Mouse (Mus musculus) midbrain, embryonic 16.5 days (tissue): ENCODE measurements around the gene Il1r1. TPM values are rescaled to one million over a fixed set of nuclear protein-coding genes. Genes with fewer than 3 reads are reported as not detected.
A peak's percentile ranks its signal among the peaks of the same experiment; 100 is the strongest.

ENCODE experiments used
- ATAC-seq: fragments of 200-750 bp; cut with Nextera tagmentation; 2 replicates; pipeline ENCODE4 v1.8.0; 2017; ENCODE audit warnings: moderate TSS enrichment
- H3K27ac ChIP-seq: fragments of 300-500 bp; sonication (generic); 2 replicates; pipeline ENCODE4 v1.5.1; 2014; ENCODE audit warnings: mild to moderate bottlenecking, low read length, mixed read lengths
- H3K27me3 ChIP-seq: fragments of 300-500 bp; sonication (generic); 2 replicates; pipeline ENCODE4 v1.6.1; 2014; ENCODE audit warnings: low read depth, low read length, mixed read lengths; ENCODE audit not compliant: control insufficient read depth, insufficient read depth
- H3K36me3 ChIP-seq: fragments of 300-500 bp; sonication (generic); 2 replicates; pipeline ENCODE4 v1.6.1; 2014; ENCODE audit warnings: mild to moderate bottlenecking, low read length, moderate library complexity, mixed read lengths; ENCODE audit not compliant: control insufficient read depth, insufficient read depth
- H3K4me1 ChIP-seq: fragments of 300-500 bp; sonication (generic); 2 replicates; pipeline ENCODE4 v1.6.1; 2014; ENCODE audit warnings: mild to moderate bottlenecking, low read length, mixed read lengths; ENCODE audit not compliant: control insufficient read depth, insufficient read depth
- H3K4me2 ChIP-seq: fragments of 300-500 bp; sonication (generic); 2 replicates; pipeline ENCODE4 v1.6.1; 2014; ENCODE audit warnings: mild to moderate bottlenecking, low read length, mixed read lengths
- H3K4me3 ChIP-seq: fragments of 300-500 bp; sonication (generic); 2 replicates; pipeline ENCODE4 v1.5.1; 2014; ENCODE audit warnings: low read depth, mild to moderate bottlenecking, low read length, moderate library complexity, mixed read lengths
- H3K9ac ChIP-seq: fragments of 300-500 bp; sonication (generic); 2 replicates; pipeline ENCODE4 v1.6.1; 2014; ENCODE audit warnings: low read depth, low read length, mixed read lengths
- H3K9me3 ChIP-seq: fragments of 300-500 bp; sonication (generic); replicated peaks from 2 replicates; pipeline ENCODE4 v1.6.1; 2014; ENCODE audit warnings: mild to moderate bottlenecking, low read length, mixed read lengths; ENCODE audit not compliant: control insufficient read depth, poor library complexity, severe bottlenecking
- WGBS: fragments of 180-500 bp; shearing (Covaris S2); extraction: QIAGEN DNeasy Blood & Tissue Kit; methylation state at CpG from one replicate; pipeline ENCODE4 v1.1.7; 2014; 5-methylcytosine and 5-hydroxymethylcytosine counted together
- polyA plus RNA-seq: library from polyadenylated mRNA; unstranded; fragments of >200 nt; fragmentation: Nextera tagmentation; extraction: Ambion mirVana; gene quantifications from 2 replicates; pipeline ENCODE4 v1.2.1, GENCODE M21; 2015

Il1r1 gene
- polyA plus RNA-seq, 1 experiment from 2014 or later, result 0.72 TPM

DNA sequence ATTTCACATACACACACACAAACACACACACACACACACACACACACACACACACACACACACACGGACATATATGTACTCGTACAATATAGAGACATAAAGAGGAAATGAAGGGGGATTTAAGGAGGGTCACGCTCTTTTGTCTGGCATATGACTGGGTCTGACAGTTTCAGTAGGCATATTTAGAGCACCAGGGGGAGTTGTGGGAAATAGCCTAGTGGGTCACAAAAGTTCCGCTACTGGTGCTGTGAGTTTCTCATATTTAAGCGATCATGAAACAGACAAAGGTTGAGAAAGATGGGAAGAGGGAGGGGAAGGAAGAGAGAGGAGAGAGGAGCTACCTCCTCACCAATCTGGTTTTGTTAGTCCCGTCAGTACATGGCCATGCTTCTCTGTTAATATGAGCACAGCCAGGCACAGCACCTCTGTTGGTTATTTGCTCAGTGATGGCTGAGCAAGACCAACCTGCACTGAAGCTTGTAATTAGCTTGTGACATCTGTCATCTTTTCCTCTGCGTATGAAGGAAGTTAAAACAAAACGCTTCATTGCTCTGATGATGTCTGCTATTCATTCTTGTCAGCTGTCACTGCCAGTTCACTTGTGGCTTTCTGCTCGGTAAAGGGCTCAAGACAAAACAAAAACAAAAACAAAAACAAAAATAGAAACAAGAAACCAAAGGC, 37.7 kb downstream of the Il1r1 start:
- no peak for ATAC-seq
- no peaks in the 10 kb centered on the region for H3K36me3 ChIP-seq
- peaks cover 7% of the 10 kb centered on the region for H3K4me1 ChIP-seq
- H3K27ac ChIP-seq, result no peak overlapping the region
- no peak overlapping the region for H3K9ac ChIP-seq
- no peak overlapping the region for H3K4me3 ChIP-seq
- no peaks in the 10 kb centered on the region for H3K9me3 ChIP-seq
- WGBS, result 77% methylated on average over 9 of the region's 9 CpGs
- no peak overlapping the region for H3K4me2 ChIP-seq
- H3K27me3 ChIP-seq, result no peaks in the 10 kb centered on the region

- Histone ChIP-seq H3K9ac (no peak overlapping the region), H3K4me1 (peaks cover 7% of the 10 kb centered on the region), H3K4me2 (no peak overlapping the region), H3K36me3 (no peaks in the 10 kb centered on the region), H3K4me3 (no peak overlapping the region), H3K27ac (no peak overlapping the region), H3K9me3 (no peaks in the 10 kb centered on the region), H3K27me3 (no peaks in the 10 kb centered on the region)
- ATAC-seq, result no peak
- 85% methylated on average over 7 of the region's 7 CpGs for WGBS
These were observed 38.2 kb downstream of the Il1r1 start for GRCm38 (mm10) chr1:40263122-40263498.

GRCm38 (mm10) chr1:40263679-40264078, 38.8 kb downstream of the Il1r1 start:
- Histone ChIP-seq H3K27me3 (no peaks in the 10 kb centered on the region; the same call in 1 of the 2 replicates), H3K27ac (no peak overlapping the region), H3K9me3 (no peaks in the 10 kb centered on the region), H3K9ac (no peak overlapping the region), H3K36me3 (no peaks in the 10 kb centered on the region), H3K4me1 (peaks cover 7% of the 10 kb centered on the region), H3K4me3 (no peak overlapping the region), H3K4me2 (no peak overlapping the region)
- no peak for ATAC-seq
- WGBS, result 94% methylated on average over 8 of the region's 8 CpGs

DNA sequence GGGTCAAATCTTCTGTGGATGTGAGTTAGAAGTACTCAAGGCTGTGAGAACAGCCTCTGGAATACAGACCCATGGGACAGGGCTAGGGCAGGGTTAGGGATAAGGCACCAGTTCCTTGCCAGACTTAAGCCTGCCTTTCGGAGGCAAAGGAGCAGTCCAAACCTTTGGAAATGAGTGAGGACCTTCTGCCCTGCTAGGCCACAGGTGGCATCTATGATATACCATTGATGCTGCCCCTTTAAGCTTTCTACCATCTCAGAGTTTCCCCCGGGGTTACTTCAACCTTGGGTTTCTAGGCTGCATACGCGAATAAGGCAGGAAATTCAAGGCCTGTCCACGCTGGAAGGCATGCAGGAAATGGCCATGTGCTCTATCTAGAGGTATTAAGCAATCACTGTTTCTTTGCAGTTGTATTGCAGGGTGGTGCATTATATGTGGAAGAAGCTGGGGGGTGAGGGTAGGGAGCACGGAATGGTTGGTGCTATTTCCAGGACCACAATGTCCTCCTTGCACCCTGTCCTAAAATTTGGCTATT, 40.5 kb downstream of the Il1r1 start:
- WGBS, result 92% methylated on average over 6 of the region's 6 CpGs

DNA sequence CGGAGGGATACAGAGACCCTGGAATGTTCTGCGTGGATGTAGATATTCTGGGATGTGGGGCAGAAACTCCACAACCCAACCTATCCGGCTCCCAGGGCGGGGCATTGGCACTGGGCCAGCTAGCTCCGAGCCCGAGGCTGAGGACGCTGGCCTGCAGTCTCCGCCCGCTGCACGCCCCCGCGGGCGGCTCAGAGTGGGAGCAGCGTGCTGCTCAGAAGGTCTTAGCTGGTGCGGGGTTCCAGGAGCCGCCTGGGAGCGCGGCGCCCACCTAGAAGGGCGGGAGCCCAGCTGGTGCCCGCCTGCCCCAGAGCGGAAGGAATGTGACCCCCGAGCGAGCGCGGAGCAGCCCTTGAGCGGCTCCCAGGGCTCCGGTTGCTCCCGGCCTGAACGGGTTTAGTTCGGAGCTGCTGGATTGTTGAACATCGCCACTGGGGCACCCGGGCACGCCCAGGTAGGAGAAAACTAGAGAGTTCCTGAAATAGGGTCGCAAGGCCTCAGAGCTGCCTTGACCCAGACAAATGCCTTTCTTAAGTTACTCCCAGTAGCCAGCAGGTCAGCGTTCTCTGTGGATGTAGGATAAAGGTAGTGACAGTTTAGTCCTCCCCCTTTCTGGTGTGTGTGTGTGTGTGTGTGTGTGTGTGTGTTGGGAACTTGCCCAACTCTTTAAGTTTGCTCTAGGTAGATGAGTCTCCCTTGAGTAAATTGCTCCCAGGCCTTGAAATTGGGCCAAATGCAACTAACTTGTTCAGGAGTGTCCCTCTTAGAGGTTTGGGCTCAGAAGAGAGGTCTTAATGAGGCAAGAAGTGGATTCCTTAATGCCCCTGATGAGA, 41.8 kb downstream of the Il1r1 start:
- peak; percentile 84 for ATAC-seq
- no peaks in the 10 kb centered on the region; the same call in 1 of the 2 replicates for H3K27me3 ChIP-seq
- 2% methylated on average over 36 of the region's 36 CpGs for WGBS

More for the DNA sequence above, 40.5 kb downstream of the Il1r1 start:
- ATAC-seq, result no peak
- no peak overlapping the region for H3K4me3 ChIP-seq
- no peak overlapping the region for H3K4me2 ChIP-seq
- peaks cover 7% of the 10 kb centered on the region for H3K4me1 ChIP-seq
- H3K27me3 ChIP-seq, result no peaks in the 10 kb centered on the region; the same call in 1 of the 2 replicates
- no peaks in the 10 kb centered on the region for H3K36me3 ChIP-seq
- no peak overlapping the region for H3K27ac ChIP-seq
- no peak overlapping the region for H3K9ac ChIP-seq
- no peaks in the 10 kb centered on the region for H3K9me3 ChIP-seq

GRCm38 (mm10) chr1:40267846-40268245, 43.0 kb downstream of the Il1r1 start:
- no peaks in the 10 kb centered on the region for H3K9me3 ChIP-seq
- H3K4me2 ChIP-seq, result no peak overlapping the region
- WGBS, result 89% methylated on average over 6 of the region's 6 CpGs
- no peak overlapping the region for H3K27ac ChIP-seq
- H3K27me3 ChIP-seq, result no peaks in the 10 kb centered on the region; the same call in 1 of the 2 replicates
- H3K4me3 ChIP-seq, result no peak overlapping the region
- no peak overlapping the region for H3K9ac ChIP-seq
- no peaks in the 10 kb centered on the region for H3K36me3 ChIP-seq
- H3K4me1 ChIP-seq, result peaks cover 7% of the 10 kb centered on the region
- no peak for ATAC-seq

More for the DNA sequence above, 41.8 kb downstream of the Il1r1 start:
- Histone ChIP-seq H3K36me3 (no peaks in the 10 kb centered on the region), H3K4me2 (peak overlapping the region; percentile 94), H3K9ac (peak overlapping the region; percentile 74), H3K4me3 (peak overlapping the region; percentile 46), H3K4me1 (peaks cover 7% of the 10 kb centered on the region), H3K9me3 (no peaks in the 10 kb centered on the region), H3K27ac (no peak overlapping the region)

- H3K27ac ChIP-seq, result no peak overlapping the region
- H3K9ac ChIP-seq, result no peak overlapping the region
- no peak overlapping the region for H3K4me2 ChIP-seq
- H3K36me3 ChIP-seq, result no peaks in the 10 kb centered on the region
- no peaks in the 10 kb centered on the region for H3K9me3 ChIP-seq
- H3K4me1 ChIP-seq, result peaks cover 7% of the 10 kb centered on the region
- no peak overlapping the region for H3K4me3 ChIP-seq
- ATAC-seq, result no peak
- 85% methylated on average over 6 of the region's 6 CpGs for WGBS
- no peaks in the 10 kb centered on the region; the same call in 1 of the 2 replicates for H3K27me3 ChIP-seq
These were observed 43.7 kb downstream of the Il1r1 start for GRCm38 (mm10) chr1:40268536-40268935.

GRCm38 (mm10) chr1:40270415-40270814, 45.5 kb downstream of the Il1r1 start:
- no peaks in the 10 kb centered on the region; the same call in 1 of the 2 replicates for H3K27me3 ChIP-seq
- no peak for ATAC-seq
- H3K9me3 ChIP-seq, result no peaks in the 10 kb centered on the region
- H3K4me2 ChIP-seq, result no peak overlapping the region
- whole genome bisulfite sequencing, result 95% methylated on average over 12 of the region's 12 CpGs
- no peak overlapping the region for H3K4me3 ChIP-seq
- no peak overlapping the region for H3K27ac ChIP-seq
- no peak overlapping the region for H3K9ac ChIP-seq
- H3K4me1 ChIP-seq, result peaks cover 7% of the 10 kb centered on the region
- H3K36me3 ChIP-seq, result no peaks in the 10 kb centered on the region

DNA sequence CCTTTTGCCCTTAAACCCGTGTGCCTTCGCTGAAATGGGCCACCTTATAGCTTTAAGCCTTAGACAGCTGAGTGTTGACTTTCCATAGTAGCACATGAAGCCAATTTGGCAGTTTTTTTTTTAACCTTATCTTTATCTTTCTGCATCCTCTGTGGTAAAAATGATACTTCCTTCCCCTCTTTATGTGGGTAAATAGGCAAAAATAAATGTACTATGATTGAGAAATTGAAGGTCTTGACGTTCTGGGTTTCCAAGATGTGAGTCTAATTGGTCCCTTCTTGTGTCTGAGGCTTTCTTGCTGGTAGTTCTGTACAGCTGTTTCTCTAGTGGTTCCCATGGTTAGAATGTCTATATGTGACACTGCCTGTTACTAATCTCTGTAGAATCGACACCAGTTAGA, 46.2 kb downstream of the Il1r1 start:
- Histone ChIP-seq H3K9ac (no peak overlapping the region), H3K9me3 (no peaks in the 10 kb centered on the region), H3K4me3 (no peak overlapping the region), H3K4me1 (peaks cover 7% of the 10 kb centered on the region), H3K4me2 (no peak overlapping the region), H3K27ac (no peak overlapping the region), H3K27me3 (no peaks in the 10 kb centered on the region; the same call in 1 of the 2 replicates), H3K36me3 (no peaks in the 10 kb centered on the region)
- 88% methylated on average over 4 of the region's 4 CpGs for WGBS
- no peak for ATAC-seq
